Mouse (Mus musculus): ENCODE measurements around the gene Tmcc1. TPM values are rescaled to one million over a fixed set of nuclear protein-coding genes. Genes with fewer than 3 reads are reported as not detected.

The Tmcc1 gene
- total RNA-seq, 2 experiments from 2014 or later = 80.1 to 81.7 TPM

DNA sequence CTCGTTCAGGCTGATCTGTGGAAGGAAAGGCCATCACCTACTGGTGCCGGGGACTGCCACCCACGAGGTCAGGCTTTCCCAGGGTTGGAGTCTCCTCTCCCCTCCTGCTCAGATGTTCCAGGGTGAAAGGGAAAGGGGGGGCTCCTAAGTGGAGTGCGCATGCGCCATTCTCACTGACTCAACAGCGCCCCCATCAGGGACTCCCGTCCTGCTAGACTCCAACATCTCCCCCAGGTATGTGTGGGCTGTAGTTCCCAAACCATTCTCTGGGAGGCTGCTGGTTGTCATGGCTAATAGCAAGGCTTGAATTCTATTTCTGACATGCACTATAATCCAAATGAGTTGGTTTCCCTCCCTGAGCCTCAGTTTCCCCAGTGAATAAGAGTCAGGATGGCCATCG, 214.7 kb downstream of the Tmcc1 start:
- no peak for DNase-seq (ENCODE audit: extremely low spot score in 1 of 2, low spot score in 1 of 2)

GRCm38 (mm10) chr6:115977810-115978209, 215.5 kb downstream of the Tmcc1 start:
- DNase-seq (ENCODE audit: extremely low spot score in 1 of 2, low spot score in 1 of 2) = no peak

DNA sequence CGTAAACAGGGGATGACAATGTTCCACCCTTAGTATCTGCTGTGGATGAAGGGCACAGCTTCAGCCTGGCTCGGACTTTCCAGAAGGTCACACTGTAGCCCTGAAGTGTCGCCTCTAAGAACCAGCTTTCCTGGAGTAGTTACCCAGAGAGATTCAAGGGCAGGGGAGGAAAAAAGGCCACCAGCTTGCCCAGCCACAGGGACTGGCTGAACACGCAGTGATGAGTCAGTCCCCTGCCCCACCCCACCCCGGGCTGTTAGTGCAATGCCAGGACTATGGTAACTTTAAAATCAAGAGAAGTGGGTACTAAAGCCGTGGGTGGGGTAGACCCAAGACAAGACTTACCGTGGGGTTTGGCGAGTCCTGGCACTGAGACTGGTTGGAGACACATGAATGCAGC, 217.7 kb downstream of the Tmcc1 start:
- no peak for DNase-seq (ENCODE audit: extremely low spot score in 1 of 2, low spot score in 1 of 2)

- DNase-seq (ENCODE audit: extremely low spot score in 1 of 2, low spot score in 1 of 2) = no peak
Measured at GRCm38 (mm10) chr6:115973881-115974662, 219.2 kb downstream of the Tmcc1 start.

GRCm38 (mm10) chr6:115973139-115973875, 220.0 kb downstream of the Tmcc1 start:
- no peak for DNase-seq (ENCODE audit: extremely low spot score in 1 of 2, low spot score in 1 of 2)

- DNase-seq (ENCODE audit: extremely low spot score in 1 of 2, low spot score in 1 of 2) = no peak
Measured at GRCm38 (mm10) chr6:115972083-115972764, 221.1 kb downstream of the Tmcc1 start.

DNA sequence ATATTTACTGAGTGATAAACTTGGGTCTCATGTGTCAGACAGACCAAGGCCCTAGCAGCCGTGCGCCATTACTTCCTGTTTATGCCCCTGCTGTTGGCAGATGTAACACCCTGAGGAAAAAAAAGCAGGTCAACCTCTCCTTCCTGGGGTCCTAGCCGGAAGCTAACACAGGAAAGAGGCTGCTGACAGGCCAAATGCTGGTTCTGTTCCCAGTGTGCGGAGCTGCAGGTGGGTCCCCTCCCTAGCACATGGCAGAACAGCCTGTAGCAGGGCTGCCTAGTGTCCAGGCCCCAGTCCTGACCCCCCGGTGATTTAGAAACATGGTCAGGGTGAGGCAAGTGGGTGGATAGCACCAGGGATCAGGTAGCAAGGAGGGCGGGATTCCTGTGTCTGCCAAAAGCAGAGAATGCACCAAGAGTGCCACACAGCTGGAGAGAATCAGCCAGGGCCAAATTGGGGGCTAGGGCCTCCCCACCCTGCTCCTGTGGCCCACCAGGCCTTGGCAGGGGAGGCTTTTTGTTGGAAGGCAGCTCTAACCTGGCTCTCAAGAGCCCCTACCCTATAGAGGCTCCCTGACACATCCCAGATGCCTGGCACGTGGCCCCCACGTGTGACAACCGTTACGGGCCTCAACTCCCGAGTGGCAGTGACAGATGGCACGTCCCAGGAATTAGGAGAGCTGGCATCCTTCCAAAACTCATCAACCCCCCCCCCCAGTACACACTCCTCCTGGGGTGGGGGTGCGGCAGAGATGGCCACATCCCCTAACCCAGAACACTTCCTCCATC, 221.8 kb downstream of the Tmcc1 start:
- no peak for DNase-seq (ENCODE audit: extremely low spot score in 1 of 2, low spot score in 1 of 2)

- no peak for DNase-seq (ENCODE audit: extremely low spot score in 1 of 2, low spot score in 1 of 2)
Measured at GRCm38 (mm10) chr6:115969952-115970351, 223.3 kb downstream of the Tmcc1 start.

- no peak for DNase-seq (ENCODE audit: extremely low spot score in 1 of 2, low spot score in 1 of 2)
Measured at GRCm38 (mm10) chr6:115969103-115969502, 224.2 kb downstream of the Tmcc1 start.

DNA sequence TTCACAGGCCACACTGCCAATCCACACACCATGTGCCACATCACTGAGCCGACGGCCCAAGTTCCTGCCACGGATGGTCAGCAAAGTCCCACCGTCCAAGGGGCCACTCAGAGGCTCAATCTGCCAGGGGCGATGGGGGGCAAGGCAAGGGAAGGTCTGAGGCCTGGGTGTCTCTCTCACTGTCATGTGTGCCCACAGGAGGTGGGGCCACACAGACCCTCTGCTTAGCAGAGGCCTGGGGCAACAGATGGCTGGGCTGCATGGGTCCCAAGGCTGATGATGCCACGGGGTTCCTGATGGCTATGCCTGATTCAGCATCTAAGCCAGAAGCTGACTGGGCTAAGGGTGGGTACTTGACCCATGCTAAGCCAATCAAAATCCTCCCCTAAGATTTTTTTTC, 224.6 kb downstream of the Tmcc1 start:
- DNase-seq (ENCODE audit: extremely low spot score in 1 of 2, low spot score in 1 of 2) = no peak

Other genes with a start within 250 kb of the Tmcc1 start
- gene H1foo, start 248.5 kb downstream of the Tmcc1 start, total RNA-seq (2021) = not detected
- gene Plxnd1, start 198.5 kb downstream of the Tmcc1 start, total RNA-seq (2021) = 10 to 100 TPM; 17.8 to 24.5 TPM
- 10 to 100 TPM; 91.0 to 95.7 TPM for gene Washc2, start 14.6 kb upstream of the Tmcc1 start, total RNA-seq (2021)
- 1 to 10 TPM; 6.7 to 7.2 TPM for gene Zfand4, start 70.7 kb upstream of the Tmcc1 start, total RNA-seq (2021)
- gene March8, start 144.5 kb upstream of the Tmcc1 start, total RNA-seq (2021) = 10 to 100 TPM; 57.3 to 58.9 TPM